Mouse (Mus musculus) MEL (cell line): ENCODE data around the gene Cox6b2. TPM values are rescaled to one million over a fixed set of nuclear protein-coding genes. Genes with fewer than 3 reads are reported as not detected.

Experiments used
- CHD2 ChIP-seq: IDR thresholded peaks from 2 replicates; pipeline ENCODE4 v1.6.1; 2011; ENCODE audit warnings: low read length, improper control_type of control experiment
- CTCF ChIP-seq, 3 experiments: IDR thresholded peaks in 2 of 3; conservative IDR thresholded peaks in 1 of 3; 2 replicates each; pipeline ENCODE4 v1.5.1; 2011 to 2012; ENCODE audit warnings: low read length in 3 of 3, low read depth in 2 of 3, mild to moderate bottlenecking in 2 of 3, improper control_type of control experiment in 1 of 3, inconsistent platforms in 1 of 3, mixed read lengths in 1 of 3, moderate library complexity in 1 of 3; ENCODE audit not compliant: control insufficient read depth in 1 of 3, insufficient read depth in 1 of 3, poor library complexity in 1 of 3, severe bottlenecking in 1 of 3
- E2F4 ChIP-seq: IDR thresholded peaks from 2 replicates; pipeline ENCODE4 v1.6.1; 2011; ENCODE audit warnings: low read depth, low read length, improper control_type of control experiment, borderline replicate concordance
- ELF1 ChIP-seq: IDR thresholded peaks from 2 replicates; pipeline ENCODE4 v1.6.1; 2014; ENCODE audit warnings: low read depth, mild to moderate bottlenecking, inconsistent platforms, low read length, improper control_type of control experiment, moderate library complexity
- ETS1 ChIP-seq: IDR thresholded peaks from 2 replicates; pipeline ENCODE4 v1.6.1; 2012; ENCODE audit warnings: low read depth, mild to moderate bottlenecking, inconsistent platforms, low read length, improper control_type of control experiment, moderate library complexity
- GABPA ChIP-seq: IDR thresholded peaks from 2 replicates; pipeline ENCODE4 v1.6.1; 2012; ENCODE audit warnings: low read depth, mild to moderate bottlenecking, inconsistent platforms, low read length, improper control_type of control experiment, moderate library complexity
- KAT2A ChIP-seq: conservative IDR thresholded peaks from 2 replicates; pipeline ENCODE4 v1.6.1; 2012; ENCODE audit warnings: low read depth, low read length, improper control_type of control experiment, inconsistent platforms
- MAX ChIP-seq: IDR thresholded peaks from 2 replicates; pipeline ENCODE4 v1.6.1; 2011; ENCODE audit warnings: low read length, improper control_type of control experiment
- MAZ ChIP-seq: IDR thresholded peaks from 2 replicates; pipeline ENCODE4 v1.6.1; 2012; ENCODE audit warnings: low read depth, mild to moderate bottlenecking, inconsistent platforms, low read length, improper control_type of control experiment
- MEF2A ChIP-seq: IDR thresholded peaks from 2 replicates; pipeline ENCODE4 v1.6.1; 2014; ENCODE audit warnings: low read depth, mild to moderate bottlenecking, inconsistent platforms, low read length, improper control_type of control experiment; ENCODE audit not compliant: poor library complexity, insufficient replicate concordance, severe bottlenecking; ENCODE audit errors: extremely low read depth
- MXI1 ChIP-seq: IDR thresholded peaks from 2 replicates; pipeline ENCODE4 v1.6.1; 2011; ENCODE audit warnings: mild to moderate bottlenecking, low read depth, low read length, improper control_type of control experiment
- MYC ChIP-seq: IDR thresholded peaks from 2 replicates; pipeline ENCODE4 v1.6.1; 2011; ENCODE audit warnings: low read depth, mild to moderate bottlenecking, low read length, improper control_type of control experiment, moderate library complexity
- NRF1 ChIP-seq: IDR thresholded peaks from 2 replicates; pipeline ENCODE4 v1.6.1; 2014; ENCODE audit warnings: low read depth, mild to moderate bottlenecking, inconsistent platforms, low read length, improper control_type of control experiment, moderate library complexity; ENCODE audit not compliant: poor library complexity, insufficient read depth, severe bottlenecking
- POLR2A ChIP-seq, 2 experiments: IDR thresholded peaks; 2 replicates each; pipeline ENCODE4 v1.6.1; 2011 to 2012; ENCODE audit warnings: low read length in 2 of 2, mild to moderate bottlenecking in 2 of 2, control low read depth in 1 of 2, improper control_type of control experiment in 1 of 2, low read depth in 1 of 2, moderate library complexity in 1 of 2; ENCODE audit not compliant: control insufficient read depth in 1 of 2, insufficient read depth in 1 of 2, poor library complexity in 1 of 2
- POLR2AphosphoS5 ChIP-seq: IDR thresholded peaks from 2 replicates; pipeline ENCODE4 v1.6.1; 2012; ENCODE audit warnings: low read depth, borderline replicate concordance, mild to moderate bottlenecking, inconsistent platforms, low read length, moderate library complexity, mixed read lengths
- RAD21 ChIP-seq: IDR thresholded peaks from 2 replicates; pipeline ENCODE4 v1.6.1; 2011; ENCODE audit warnings: mild to moderate bottlenecking, low read depth, low read length, improper control_type of control experiment
- RCOR1 ChIP-seq: IDR thresholded peaks from 2 replicates; pipeline ENCODE4 v1.6.1; 2012; ENCODE audit warnings: low read depth, mild to moderate bottlenecking, inconsistent platforms, low read length, improper control_type of control experiment
- SIN3A ChIP-seq: IDR thresholded peaks from 2 replicates; pipeline ENCODE4 v1.6.1; 2012; ENCODE audit warnings: low read length, improper control_type of control experiment, inconsistent platforms
- TAL1 ChIP-seq: IDR thresholded peaks from 2 replicates; pipeline ENCODE4 v1.6.1; 2012; ENCODE audit warnings: mild to moderate bottlenecking, inconsistent platforms, low read length, moderate library complexity, mixed read lengths
- TBP ChIP-seq: IDR thresholded peaks from 2 replicates; pipeline ENCODE4 v1.8.0; 2011; ENCODE audit warnings: low read depth, low read length, improper control_type of control experiment
- UBTF ChIP-seq: IDR thresholded peaks from 2 replicates; pipeline ENCODE4 v1.6.1; 2012; ENCODE audit warnings: low read depth, mild to moderate bottlenecking, inconsistent platforms, low read length, improper control_type of control experiment, moderate library complexity, borderline replicate concordance; ENCODE audit not compliant: insufficient read depth
- USF1 ChIP-seq: IDR thresholded peaks from 2 replicates; pipeline ENCODE4 v1.6.1; 2014; ENCODE audit warnings: low read depth, mild to moderate bottlenecking, inconsistent platforms, low read length, improper control_type of control experiment, moderate library complexity
- USF2 ChIP-seq, 2 experiments: IDR thresholded peaks; 2 replicates each; pipeline ENCODE4 v1.6.1; 2011 to 2012; ENCODE audit warnings: improper control_type of control experiment in 2 of 2, low read length in 2 of 2, borderline replicate concordance in 1 of 2, inconsistent platforms in 1 of 2, low read depth in 1 of 2, mild to moderate bottlenecking in 1 of 2; ENCODE audit not compliant: insufficient read depth in 1 of 2
- ZKSCAN1 ChIP-seq: IDR thresholded peaks from 2 replicates; pipeline ENCODE4 v1.6.1; 2012; ENCODE audit warnings: low read depth, mild to moderate bottlenecking, inconsistent platforms, low read length, improper control_type of control experiment, moderate library complexity
- ZMIZ1 ChIP-seq: IDR thresholded peaks from 2 replicates; pipeline ENCODE4 v1.6.1; 2012; ENCODE audit warnings: low read depth, mild to moderate bottlenecking, inconsistent platforms, low read length, improper control_type of control experiment, moderate library complexity
- ZNF384 ChIP-seq: IDR thresholded peaks from 2 replicates; pipeline ENCODE4 v1.6.1; 2012; ENCODE audit warnings: low read depth, mild to moderate bottlenecking, inconsistent platforms, low read length, improper control_type of control experiment
- polyA plus RNA-seq, 2 experiments: library from polyadenylated mRNA; stranded (reverse) in 1 of 2; unstranded in 1 of 2; fragments of >175 nt in 1 of 2; fragments of >200 nt in 1 of 2; gene quantifications; 2 replicates each; pipeline versions ENCODE4 v1.2.1 to v1.2.4; 2012; ENCODE audit warnings: low replicate concordance in 2 of 2, low read depth in 1 of 2; ENCODE audit not compliant: insufficient read length in 2 of 2, insufficient read depth in 1 of 2, missing spikeins in 1 of 2
- total RNA-seq: library from RNA; depleted of rRNA; stranded (reverse); fragments of 300-350 nt; gene quantifications from 2 replicates; pipeline ENCODE4 v1.2.3, GENCODE M21; 2012

Gene Cox6b2
- total and polyA plus RNA-seq, 3 experiments = 8.7 to 36.3 TPM; not detected in 1

- peak; percentile 23; the same call in 1 of the 2 replicates for TF ChIP-seq ETS1
- TF ChIP-seq ZNF384 = peak; percentile 47; the same call in 1 of the 2 replicates
- TF ChIP-seq ELF1 = peak; percentile 86
- TF ChIP-seq USF2 (IDR thresholded peaks at IDR 0.05; ENCODE audit: borderline replicate concordance in 1 of 2, insufficient read depth in 1 of 2, low read depth in 1 of 2, low read length in 2 of 2) = no peak
- TF ChIP-seq ZKSCAN1 = no peak
- peak; percentile 82 to 98 for TF ChIP-seq POLR2A (IDR thresholded peaks at IDR 0.05; ENCODE audit: control insufficient read depth in 1 of 2, insufficient read depth in 1 of 2, low read depth in 1 of 2, low read length in 2 of 2, poor library complexity in 1 of 2)
- peak; percentile 98 for TF ChIP-seq TBP
- peak; percentile 91 for TF ChIP-seq MAX
- TF ChIP-seq E2F4 = peak; percentile 73; the same call in 1 of the 2 replicates
- TF ChIP-seq MYC = peak; percentile 97
- peak; percentile 29; the same call in 1 of the 2 replicates for TF ChIP-seq USF1
- 0 out of 2 replicates have a peak, but pooled peaks have one; percentile 17 for TF ChIP-seq NRF1
- TF ChIP-seq UBTF = 0 out of 2 replicates have a peak, but pooled peaks have one; percentile 72
- TF ChIP-seq KAT2A = peak; percentile 82
- TF ChIP-seq CHD2 = peak; percentile 86
- TF ChIP-seq CTCF (IDR thresholded peaks at IDR 0.05 in 2 of 3, conservative IDR thresholded peaks at IDR 0.05 in 1 of 3; ENCODE audit: control insufficient read depth in 1 of 3, insufficient read depth in 1 of 3, low read depth in 2 of 3, low read length in 3 of 3, poor library complexity in 1 of 3, severe bottlenecking in 1 of 3) = no peak
- TF ChIP-seq MXI1 = peak; percentile 51; the same call in 1 of the 2 replicates
- no peak; the same call in 1 of the 2 replicates for TF ChIP-seq MAZ
- no peak for TF ChIP-seq GABPA
- peak; percentile 35; the same call in 1 of the 2 replicates for TF ChIP-seq MEF2A
- peak; percentile 89; the same call in 1 of the 2 replicates for TF ChIP-seq POLR2AphosphoS5
- TF ChIP-seq ZMIZ1 = peak; percentile 89
- TF ChIP-seq TAL1 = no peak
- no peak for TF ChIP-seq RAD21
- TF ChIP-seq RCOR1 = peak; percentile 62
- peak; percentile 76 for TF ChIP-seq SIN3A
These were observed 39.7 kb upstream of the Cox6b2 start, which contains the start of gene Rpl28 (continued) for GRCm38 (mm10) chr7:4792278-4793212.
